Mouse (Mus musculus) lung, postnatal 36 days (tissue): Measurements from ENCODE around the gene Disp2.

ENCODE experiments used
- DNase-seq: peaks from one replicate; pipeline ENCODE4 v3.0.0; 2022; ENCODE audit warnings: mixed read lengths

Gene Disp2

GRCm38 (mm10) chr2:118789501-118789900 is 10.0 kb downstream of the Disp2 start:
- no peak for DNase-seq

DNA sequence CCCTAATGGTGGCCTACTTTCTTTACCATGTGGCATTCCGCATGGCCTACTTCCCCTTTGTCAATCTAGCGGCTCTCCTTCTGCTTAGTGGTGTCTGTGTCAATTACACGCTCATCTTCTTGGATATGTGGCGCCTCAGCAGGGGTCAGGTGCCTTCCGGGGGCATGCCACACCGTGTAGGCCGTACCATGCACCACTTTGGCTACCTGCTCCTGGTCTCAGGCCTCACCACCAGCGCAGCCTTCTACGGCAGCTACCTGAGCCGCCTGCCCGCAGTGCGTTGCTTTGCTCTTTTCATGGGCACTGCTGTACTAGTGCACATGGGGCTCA is 10.7 kb downstream of the Disp2 start:
- DNase-seq, result no peak

DNA sequence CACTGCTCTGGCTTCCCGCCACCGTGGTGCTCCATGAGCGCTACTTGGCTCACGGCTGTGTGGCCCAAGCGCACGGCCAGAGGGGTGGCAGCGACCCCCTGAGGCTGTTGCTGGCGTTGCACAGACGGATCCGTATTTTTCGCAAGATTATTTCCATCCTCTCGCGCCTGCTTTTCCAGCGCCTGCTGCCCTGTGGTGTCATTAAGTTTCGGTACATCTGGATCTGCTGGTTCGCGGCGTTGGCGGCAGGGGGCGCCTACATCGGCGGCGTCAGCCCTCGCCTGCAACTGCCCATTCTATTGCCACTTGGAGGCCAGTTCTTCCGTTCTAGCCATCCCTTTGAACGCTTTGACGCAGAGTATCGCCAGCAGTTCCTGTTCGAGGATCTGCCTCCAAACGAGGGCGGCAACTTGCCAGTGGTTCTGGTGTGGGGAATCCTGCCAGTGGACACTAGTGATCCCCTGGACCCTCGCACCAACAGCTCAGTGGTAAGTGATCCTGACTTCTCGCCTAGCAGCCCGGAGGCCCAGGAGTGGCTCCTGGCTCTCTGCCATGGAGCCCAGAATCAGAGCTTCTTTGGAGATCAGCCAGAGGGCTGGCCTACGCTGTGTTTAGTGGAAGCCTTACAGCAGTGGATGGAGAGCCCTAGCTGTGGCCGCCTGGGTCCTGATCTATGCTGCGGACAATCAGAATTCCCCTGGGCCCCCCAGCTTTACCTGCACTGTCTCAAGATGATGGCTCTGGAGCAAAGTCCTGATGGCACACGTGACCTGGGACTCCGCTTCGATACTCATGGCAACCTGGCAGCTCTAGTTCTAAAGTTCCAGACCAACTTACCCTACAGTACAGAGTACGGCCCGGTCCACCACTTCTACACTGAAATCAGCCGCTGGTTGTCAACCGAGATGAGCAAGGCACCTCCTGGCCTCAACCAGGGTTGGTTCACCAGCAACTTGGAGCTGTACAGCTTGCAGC is 11.3 kb downstream of the Disp2 start:
- DNase-seq, result peak; percentile 88

DNA sequence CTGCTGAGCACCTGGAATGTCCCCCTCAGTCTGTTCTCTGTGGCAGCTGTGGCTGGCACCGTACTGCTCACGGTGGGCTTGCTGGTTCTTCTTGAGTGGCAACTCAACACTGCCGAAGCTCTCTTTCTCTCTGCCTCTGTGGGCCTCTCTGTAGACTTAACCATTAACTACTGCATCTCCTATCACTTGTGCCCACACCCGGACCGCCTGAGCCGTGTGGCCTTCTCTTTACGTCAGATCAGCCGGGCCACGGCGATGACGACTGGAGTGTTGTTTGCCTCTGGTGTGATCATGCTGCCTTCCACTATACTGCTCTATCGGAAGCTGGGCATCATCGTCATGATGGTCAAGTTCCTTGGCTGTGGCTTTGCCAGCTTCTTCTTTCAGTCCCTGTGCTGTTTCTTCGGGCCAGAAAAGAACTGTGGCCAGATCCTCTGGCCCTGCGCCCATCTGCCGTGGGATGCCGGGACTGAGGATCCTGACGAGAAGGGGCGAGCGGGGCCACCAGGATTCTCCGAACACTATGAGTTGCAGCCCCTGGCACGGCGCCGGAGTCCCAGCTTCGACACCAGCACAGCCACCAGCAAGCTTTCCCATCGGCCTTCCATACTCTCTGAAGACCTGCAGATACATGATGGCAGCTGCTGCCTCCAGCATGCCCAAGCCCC is 12.2 kb downstream of the Disp2 start:
- DNase-seq, result no peak

- DNase-seq, result no peak
Measured at GRCm38 (mm10) chr2:118792259-118792613, 12.7 kb downstream of the Disp2 start.

- DNase-seq, result no peak
Measured at GRCm38 (mm10) chr2:118793636-118794035, 14.1 kb downstream of the Disp2 start.

DNA sequence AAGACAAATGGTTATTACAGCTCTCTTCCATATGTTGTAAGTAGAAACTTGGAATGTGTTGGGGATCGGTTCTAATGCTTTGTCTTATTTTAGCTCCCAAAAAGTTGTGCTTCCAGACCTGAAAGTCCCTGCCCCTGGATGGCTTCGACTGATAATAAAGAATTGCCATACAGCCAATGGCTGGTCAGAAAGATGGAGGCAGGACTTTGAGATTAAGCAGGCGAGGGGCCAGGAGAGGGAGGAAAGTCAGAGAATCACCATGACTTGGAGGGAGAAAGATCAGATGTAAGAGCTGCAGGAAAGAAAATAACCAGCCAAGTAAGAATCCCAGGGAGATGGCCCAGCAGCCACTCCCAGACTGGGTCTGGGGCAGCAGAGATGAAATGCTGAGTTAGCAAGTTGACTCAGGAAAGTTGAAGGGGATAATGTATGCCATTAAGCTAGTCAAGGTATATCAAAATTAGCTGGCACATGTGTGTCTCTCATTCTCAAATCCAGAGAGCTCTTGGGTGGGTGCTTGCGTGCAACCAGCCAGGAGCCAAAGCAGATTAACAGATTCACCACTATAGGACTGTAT is 23.1 kb downstream of the Disp2 start:
- no peak for DNase-seq

DNA sequence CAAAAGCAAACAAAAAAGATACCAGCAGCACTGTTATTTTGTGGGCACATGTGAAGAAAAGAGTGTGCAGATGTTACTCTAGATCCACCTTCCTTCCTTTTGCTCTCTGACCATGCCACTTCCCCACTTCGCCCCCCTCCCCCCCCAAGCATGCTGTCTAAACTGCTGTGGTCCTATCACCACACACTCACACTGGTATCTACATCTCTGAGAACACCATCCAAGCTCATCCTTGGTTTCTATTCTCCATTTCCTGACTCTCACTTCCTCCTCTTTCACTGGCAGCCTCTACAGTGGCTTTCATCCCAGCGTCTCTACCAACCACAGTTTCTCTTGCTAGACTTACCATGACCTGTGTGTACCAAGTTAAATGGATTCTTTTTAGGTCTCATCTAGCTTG is 25.0 kb downstream of the Disp2 start:
- peak; percentile 25 for DNase-seq

- peak; percentile 54 for DNase-seq
Measured at GRCm38 (mm10) chr2:118805137-118805536, 25.6 kb downstream of the Disp2 start.

DNA sequence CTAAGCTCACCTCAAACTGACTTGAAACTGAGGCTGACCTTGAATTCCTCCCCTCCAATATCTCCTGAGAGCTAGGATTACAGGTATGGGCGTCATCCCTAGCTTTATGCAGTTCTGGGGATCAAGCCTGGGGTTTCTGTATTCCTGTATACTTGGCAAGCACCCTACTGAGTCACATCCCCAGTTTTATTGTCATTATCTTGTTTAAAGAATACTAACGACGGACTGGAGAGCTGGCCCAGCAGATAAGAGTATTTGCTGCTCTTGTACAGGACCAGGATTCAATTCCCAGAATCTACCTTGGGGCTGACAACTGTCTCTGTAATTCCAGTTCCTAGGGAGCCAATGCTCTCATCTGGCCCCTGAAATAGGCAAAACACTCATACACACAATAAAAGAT is 26.2 kb downstream of the Disp2 start:
- no peak for DNase-seq

GRCm38 (mm10) chr2:118806860-118807259 is 27.3 kb downstream of the Disp2 start:
- peak; percentile 47 for DNase-seq

DNA sequence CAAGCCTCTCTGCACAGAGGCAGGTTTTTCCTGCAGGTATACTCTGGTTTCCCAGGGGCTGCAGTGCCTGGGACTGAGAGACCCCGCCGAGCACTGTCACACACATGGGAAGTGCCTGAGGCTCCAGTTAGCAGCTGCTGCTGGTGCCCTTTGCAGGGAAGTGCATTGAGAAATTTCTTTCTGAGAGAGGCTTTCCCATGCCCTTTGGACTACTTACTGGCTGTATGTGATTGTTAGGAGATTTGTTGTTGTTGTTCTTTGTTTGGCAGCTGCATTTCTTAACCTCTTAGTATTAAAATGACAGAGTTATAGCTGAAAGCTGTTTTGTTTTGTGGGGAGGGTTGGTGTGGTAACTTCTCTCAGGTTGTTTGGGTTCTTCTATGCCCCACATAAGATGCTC is 31.3 kb downstream of the Disp2 start:
- no peak for DNase-seq

DNA sequence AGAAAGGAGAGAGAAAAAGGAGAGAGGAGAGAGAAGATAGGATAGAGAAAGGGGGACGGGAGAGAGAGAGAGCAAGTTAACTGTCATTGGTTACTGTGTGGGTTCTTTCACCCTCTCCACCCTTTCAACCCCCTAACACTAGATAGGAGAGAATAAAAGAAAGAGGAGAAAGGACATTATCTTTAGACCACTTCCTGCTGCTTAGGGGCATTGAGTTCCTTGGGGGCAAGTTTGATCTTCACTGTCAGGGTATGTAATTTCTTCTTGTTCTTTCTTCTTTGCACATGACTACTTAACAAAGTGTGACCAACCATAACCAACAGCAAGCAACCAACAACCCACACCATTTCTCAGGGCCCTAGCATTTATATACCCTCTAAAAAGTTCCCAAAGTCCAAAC is 33.2 kb downstream of the Disp2 start:
- no peak for DNase-seq

GRCm38 (mm10) chr2:118813981-118814836 is 34.7 kb downstream of the Disp2 start, which contains the start of gene Knstrn:
TSS of gene Knstrn (plus strand) at chr2:118814003.
- DNase-seq, result peak; percentile 96

DNA sequence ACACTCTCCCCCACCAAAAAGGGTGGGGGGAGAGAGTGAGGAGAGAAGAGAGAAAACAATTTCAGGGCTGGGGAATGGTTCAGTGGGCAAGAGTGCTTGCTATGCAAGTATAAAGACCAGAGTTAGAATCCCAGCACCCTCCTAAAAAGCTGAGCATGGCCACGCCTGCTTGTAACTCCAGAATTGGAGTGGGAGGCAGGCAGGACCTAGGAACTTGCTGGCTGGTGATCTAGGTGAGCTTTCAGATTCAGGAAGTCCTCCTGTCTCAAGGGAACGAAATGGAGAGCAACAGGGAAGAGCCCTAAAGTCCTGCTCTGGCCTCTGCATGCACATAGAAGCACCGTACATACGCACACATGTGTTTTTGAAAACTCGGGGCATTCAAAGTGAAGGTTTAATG is 43.3 kb downstream of the Disp2 start:
- DNase-seq, result no peak

- no peak for DNase-seq
Measured at GRCm38 (mm10) chr2:118824396-118824795, 44.9 kb downstream of the Disp2 start.

- no peak for DNase-seq
Measured at GRCm38 (mm10) chr2:118829096-118829495, 49.6 kb downstream of the Disp2 start.

- DNase-seq, result no peak
Measured at GRCm38 (mm10) chr2:118834061-118834460, 54.5 kb downstream of the Disp2 start.

DNA sequence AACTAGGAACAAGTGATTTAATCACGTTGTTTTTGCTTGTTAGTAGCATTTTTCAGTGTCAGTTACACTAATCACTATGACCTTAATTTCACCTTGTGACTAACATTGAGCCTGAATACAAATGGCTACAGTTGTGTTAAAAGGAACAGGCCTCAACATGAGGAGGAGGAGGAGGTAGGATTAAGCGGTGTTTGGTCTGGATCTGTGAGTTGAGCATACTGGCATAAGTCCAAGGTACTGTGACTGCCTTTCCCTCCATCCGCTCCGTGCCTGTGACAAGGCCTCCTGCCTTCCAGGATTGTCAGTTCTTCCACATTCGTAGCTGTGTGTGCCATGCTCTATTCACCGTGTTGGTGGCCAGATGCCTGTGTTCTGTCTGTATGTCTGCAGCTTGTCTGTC is 55.6 kb downstream of the Disp2 start:
- DNase-seq, result no peak

GRCm38 (mm10) chr2:118838330-118838729 is 58.8 kb downstream of the Disp2 start:
- DNase-seq, result no peak

GRCm38 (mm10) chr2:118841186-118841585 is 61.7 kb downstream of the Disp2 start:
- no peak for DNase-seq

DNA sequence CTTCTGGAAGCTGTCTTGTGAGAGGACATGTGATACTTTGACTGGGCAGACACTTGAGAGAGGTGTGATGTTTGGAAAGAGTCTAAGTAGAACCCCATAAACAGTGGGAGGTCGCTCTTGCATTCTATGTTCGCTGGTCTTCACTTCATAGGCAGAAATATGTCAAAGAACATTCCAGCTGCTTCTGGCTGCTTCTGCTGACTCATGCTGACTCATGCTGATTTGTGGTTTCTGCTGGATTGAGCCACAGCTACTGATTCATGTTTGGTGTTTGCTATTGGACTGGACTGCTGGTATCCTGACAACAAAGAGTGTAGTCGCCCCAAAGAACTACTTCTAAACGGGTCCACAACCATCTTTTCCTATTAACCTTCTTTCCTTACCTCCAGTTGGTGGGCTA is 62.3 kb downstream of the Disp2 start:
- no peak for DNase-seq

DNA sequence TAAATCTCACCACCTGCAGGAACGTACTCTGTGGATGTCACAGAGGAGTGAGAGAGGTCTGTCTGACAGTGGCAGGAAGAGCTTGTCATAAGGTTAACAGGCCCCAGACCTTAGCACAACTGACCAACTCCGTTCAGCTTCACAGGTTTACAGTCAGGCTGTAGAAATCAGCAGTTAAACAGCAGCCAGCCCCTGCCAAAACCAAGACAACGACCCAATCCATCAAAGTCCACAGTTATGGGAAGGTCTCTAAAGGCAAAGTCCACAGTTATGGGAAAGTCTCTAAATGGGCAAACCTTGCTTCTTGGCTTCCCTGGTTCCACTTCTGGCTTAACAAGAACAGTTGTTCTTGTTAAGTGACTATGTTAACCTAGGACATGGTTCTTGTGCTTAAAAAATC is 64.9 kb downstream of the Disp2 start:
- no peak for DNase-seq
